Mouse (Mus musculus): Measurements from ENCODE around the gene Xdh.

- TF ChIP-seq POLR2A (IDR thresholded peaks at IDR 0.05; ENCODE audit: insufficient read depth, low read length): no peak
- TF ChIP-seq CTCF (IDR thresholded peaks at IDR 0.05; ENCODE audit: low read depth, low read length): no peak
- TF ChIP-seq EP300 (IDR thresholded peaks at IDR 0.05; ENCODE audit: insufficient read depth, low read depth, low read length): no peak
Observed at GRCm38 (mm10) chr17:73847399-73847798, 102.6 kb downstream of the Xdh start.
